Mouse (Mus musculus) cerebellum, postnatal 10 days (tissue): ENCODE measurements at regions not wholly inside any gene's neighbourhood (a gene's known extent, or its start where the extent isn't known, plus 50 kb on each side); places are given as distances from the start of the nearest gene placed in this dataset.

Experiments used
- DNase-seq, 2 experiments: peaks; one replicate each; pipeline ENCODE4 v3.0.0; 2021; ENCODE audit warnings: mixed read lengths in 2 of 2

- no peak for DNase-seq
Measured at GRCm38 (mm10) chr10:54601993-54602392, 525.6 kb upstream of the Man1a start.

- DNase-seq: no peak
Measured at GRCm38 (mm10) chr10:54595072-54595471, 518.7 kb upstream of the Man1a start.

GRCm38 (mm10) chr10:54558636-54559035, 482.2 kb upstream of the Man1a start:
- DNase-seq: peak; percentile 68

- no peak for DNase-seq
Measured at GRCm38 (mm10) chr10:54551734-54552397, 475.5 kb upstream of the Man1a start.

- DNase-seq: no peak
Measured at GRCm38 (mm10) chr10:54550665-54551064, 474.3 kb upstream of the Man1a start.

GRCm38 (mm10) chr10:54548977-54549376, 472.6 kb upstream of the Man1a start:
- DNase-seq: no peak

GRCm38 (mm10) chr10:54548526-54548925, 472.1 kb upstream of the Man1a start:
- DNase-seq: no peak

GRCm38 (mm10) chr10:54532581-54532980, 456.2 kb upstream of the Man1a start:
- DNase-seq: peak; percentile 68

- DNase-seq: no peak
Measured at GRCm38 (mm10) chr10:54510776-54511175, 434.4 kb upstream of the Man1a start.

GRCm38 (mm10) chr10:54509766-54510165, 433.4 kb upstream of the Man1a start:
- no peak for DNase-seq
